Mouse (Mus musculus) lung, adult 2 months (tissue): ENCODE data around the gene Mrpl43.

Source experiments
- CTCF ChIP-seq: fragments of 200-500 bp; IDR thresholded peaks from 2 replicates; pipeline ENCODE4 v1.5.1; 2011; ENCODE audit warnings: mild to moderate bottlenecking, low read length, control low read depth; ENCODE audit not compliant: insufficient read depth
- POLR2A ChIP-seq: fragments of 200-500 bp; IDR thresholded peaks from 2 replicates; pipeline ENCODE4 v1.6.1; 2011; ENCODE audit warnings: low read depth, mild to moderate bottlenecking, control low read depth, low read length, borderline replicate concordance; ENCODE audit errors: extremely low read depth

DNA sequence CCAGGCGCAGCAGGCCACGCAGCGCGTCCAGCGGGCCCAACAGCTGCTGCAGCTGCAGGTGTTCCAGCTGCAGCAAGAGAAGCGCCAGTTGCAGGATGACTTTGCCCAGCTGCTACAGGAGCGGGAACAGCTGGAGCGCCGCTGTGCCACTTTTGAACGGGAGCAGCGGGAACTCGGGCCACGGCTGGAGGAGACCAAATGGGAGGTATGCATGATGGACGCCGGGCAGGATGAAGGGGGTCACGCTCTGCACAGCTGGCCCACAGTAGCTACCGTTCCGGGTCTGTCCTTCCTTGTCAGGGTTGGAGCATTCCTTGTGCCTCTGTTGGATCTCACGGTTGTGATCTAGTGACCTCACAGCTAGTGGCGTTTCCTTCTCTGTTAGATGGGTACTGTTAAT lies 18.5 kb upstream of the Mrpl43 start:
- TF ChIP-seq POLR2A = no peak
- TF ChIP-seq CTCF = no peak
